Comparison of ENCODE assay signal across 19 mouse cellular contexts in the genomic region with DNA sequence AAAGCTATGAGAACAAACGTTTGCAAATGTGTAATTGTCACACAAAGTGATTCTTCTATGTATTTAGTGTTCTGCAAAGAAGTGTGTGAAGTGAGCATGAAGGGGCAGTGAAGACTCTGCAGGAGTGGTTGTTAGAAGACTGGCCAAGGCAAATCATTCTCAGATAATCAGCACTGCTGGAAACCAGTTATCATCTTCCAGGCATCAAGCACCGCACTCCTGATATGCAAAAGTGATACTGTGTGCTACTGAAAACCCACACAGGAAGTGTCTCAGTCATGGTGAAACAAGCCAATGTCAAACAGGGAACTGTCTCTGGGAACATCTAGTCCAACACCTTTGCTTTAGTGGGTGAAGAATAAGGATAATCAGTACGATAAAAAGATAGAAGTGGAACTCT.
"Had no signal": no experiment of that assay in that cellular context is flagged by ENCODE, and none has a peak within 500 bp of the region (broad histone marks: within the 10 kb centered on the region; RNA-seq: fewer than 3 reads in every experiment).

No protein-coding gene starts in this region.

- H3K27me3 ChIP-seq: limb, embryonic 13.5 days; liver, embryonic 12.5 days; liver, embryonic 15.5 days; lung, embryonic 15.5 days had no signal

- H3K27ac ChIP-seq: kidney, postnatal 0 days; layer of hippocampus, adult 2 months; limb, embryonic 10.5 days; limb, embryonic 13.5 days; liver, embryonic 12.5 days; liver, embryonic 15.5 days; lung, embryonic 15.5 days; stomach, postnatal 0 days had no signal

- H3K4me1 ChIP-seq: liver, embryonic 12.5 days; liver, embryonic 15.5 days; lung, embryonic 15.5 days had no signal

- H3K36me3 ChIP-seq: limb, embryonic 10.5 days; limb, embryonic 13.5 days; liver, embryonic 12.5 days; liver, embryonic 15.5 days; lung, embryonic 15.5 days had no signal

- ATAC-seq: liver, embryonic 12.5 days had no signal

- H3K9ac ChIP-seq: limb, embryonic 13.5 days; liver, embryonic 12.5 days; liver, embryonic 15.5 days; lung, embryonic 15.5 days had no signal

- H3K4me2 ChIP-seq: limb, embryonic 13.5 days; liver, embryonic 12.5 days; liver, embryonic 15.5 days; lung, embryonic 15.5 days; midbrain, embryonic 11.5 days had no signal

- H3K9me3 ChIP-seq: limb, embryonic 10.5 days; limb, embryonic 13.5 days; liver, embryonic 12.5 days; liver, embryonic 15.5 days; lung, embryonic 15.5 days had no signal

- DNase-seq: kidney, postnatal 25 days; layer of hippocampus, adult 9-11 months; liver; lung, adult 18-20 months; lung, postnatal 10 days; lung, postnatal 4 days; midbrain, embryonic 14.5 days; thymus, adult 2 months; thymus, postnatal 14 days; thymus, postnatal 4 days had no signal

- H3K4me3 ChIP-seq: layer of hippocampus, adult 2 months; limb, embryonic 10.5 days; limb, embryonic 13.5 days; liver, embryonic 12.5 days; liver, embryonic 15.5 days; lung, embryonic 15.5 days had no signal
